Mouse (Mus musculus): Measurements from ENCODE around the gene Prpf4. TPM values are rescaled to one million over a fixed set of nuclear protein-coding genes. Genes with fewer than 3 reads are reported as not detected.

The Prpf4 gene
- polyA plus RNA-seq, 1 experiment from 2014 or later: 26.8 TPM

DNA sequence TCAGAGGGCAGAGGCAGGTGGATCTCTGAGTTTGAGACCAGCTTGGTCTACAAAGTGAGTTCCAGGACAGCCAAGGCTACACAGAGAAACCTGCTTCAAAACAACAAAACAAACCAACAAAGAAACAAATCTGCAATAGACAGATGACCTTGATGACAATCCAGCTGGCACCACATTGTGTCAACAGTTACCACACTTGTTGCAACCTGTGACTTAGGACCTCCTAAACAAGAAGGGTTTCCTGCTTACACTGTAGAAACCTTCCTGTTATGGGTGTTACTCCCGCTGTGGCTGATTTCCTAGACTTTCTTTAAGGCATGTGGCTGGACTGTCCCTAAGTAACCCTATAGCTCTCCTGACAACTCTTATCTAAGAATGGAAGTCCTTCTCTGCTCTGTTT lies 12.8 kb upstream of the Prpf4 start:
- Histone ChIP-seq H3K9me3 (no peaks in the 10 kb centered on the region), H3K27me3 (ENCODE audit: insufficient read depth, poor library complexity, severe bottlenecking) (no peaks in the 10 kb centered on the region), H3K4me1 (replicated peaks) (no peaks in the 10 kb centered on the region; the same call in 1 of the 2 replicates), H3K36me3 (peaks cover 93% of the 10 kb centered on the region), H3K4me3 (no peak overlapping the region), H3K27ac (no peak overlapping the region)
- WGBS: 94% methylated on average over 1 of the region's 1 CpGs
- no peak for DNase-seq (ENCODE audit: low spot score)

- H3K27ac ChIP-seq: no peak overlapping the region
- 90% methylated on average over 4 of the region's 4 CpGs for WGBS
- H3K4me3 ChIP-seq: no peak overlapping the region
- no peaks in the 10 kb centered on the region for H3K27me3 ChIP-seq (ENCODE audit: insufficient read depth, poor library complexity, severe bottlenecking)
- no peaks in the 10 kb centered on the region; the same call in 1 of the 2 replicates for H3K4me1 ChIP-seq (replicated peaks)
- no peak for DNase-seq (ENCODE audit: low spot score)
- peaks cover 93% of the 10 kb centered on the region for H3K36me3 ChIP-seq
- H3K9me3 ChIP-seq: no peaks in the 10 kb centered on the region
Observed at GRCm38 (mm10) chr4:62397616-62398365, 10.8 kb upstream of the Prpf4 start.

DNA sequence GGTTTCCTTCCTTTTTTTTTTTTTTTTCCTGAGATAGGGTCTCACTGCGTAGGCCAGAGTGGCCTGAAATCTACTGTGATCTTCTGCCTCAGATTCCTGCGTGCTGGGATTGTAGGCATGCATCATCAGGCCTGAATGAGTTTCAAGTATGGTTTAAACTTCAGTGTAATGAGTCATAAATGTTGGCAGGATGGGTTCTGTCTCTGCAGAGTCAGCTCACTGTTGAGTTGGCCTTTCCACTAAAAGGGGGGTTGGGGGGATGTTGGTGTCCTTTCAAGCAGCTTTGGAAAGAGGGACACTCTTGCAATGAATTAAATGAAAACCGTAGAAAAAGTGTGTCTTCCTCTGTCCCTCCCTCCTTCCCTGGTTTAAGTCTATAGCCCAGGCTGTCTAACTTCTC lies 9.6 kb upstream of the Prpf4 start:
- WGBS: 98% methylated on average over 3 of the region's 3 CpGs
- Histone ChIP-seq H3K4me3 (no peak overlapping the region), H3K9me3 (no peaks in the 10 kb centered on the region), H3K27ac (no peak overlapping the region), H3K36me3 (peaks cover 96% of the 10 kb centered on the region), H3K4me1 (replicated peaks) (no peaks in the 10 kb centered on the region), H3K27me3 (ENCODE audit: insufficient read depth, poor library complexity, severe bottlenecking) (no peaks in the 10 kb centered on the region)
- no peak for DNase-seq (ENCODE audit: low spot score)

DNA sequence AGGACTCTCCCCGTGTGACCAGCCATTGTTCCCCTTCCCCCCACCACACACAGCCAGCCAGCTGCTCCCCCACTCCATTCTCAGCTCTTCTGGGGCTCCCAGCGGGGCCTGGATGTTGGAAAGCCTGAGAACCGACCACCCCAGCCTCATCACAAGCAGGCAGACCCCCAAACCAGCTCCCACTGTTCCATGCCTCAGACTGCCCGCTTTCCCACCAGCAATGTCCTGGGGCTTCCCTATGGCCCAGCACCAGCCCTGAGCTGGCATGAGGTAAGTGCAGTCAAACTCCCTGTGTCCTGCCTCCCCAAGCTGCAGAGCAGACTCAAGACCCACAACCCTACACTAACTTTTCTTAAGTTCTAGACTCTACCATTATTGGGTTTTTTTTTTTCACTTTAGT lies 2.5 kb upstream of the Prpf4 start:
- Histone ChIP-seq H3K9me3 (no peaks in the 10 kb centered on the region), H3K27me3 (ENCODE audit: insufficient read depth, poor library complexity, severe bottlenecking) (no peaks in the 10 kb centered on the region), H3K36me3 (peaks cover 53% of the 10 kb centered on the region), H3K4me1 (replicated peaks) (peaks cover 26% of the 10 kb centered on the region), H3K4me3 (peak overlapping the region; percentile 27), H3K27ac (0 out of 2 replicates have a peak overlapping the region, but pooled peaks have one; percentile 12)
- 92% methylated on average over 4 of the region's 4 CpGs for WGBS
- DNase-seq (ENCODE audit: low spot score): no peak

- peak; percentile 69 for DNase-seq (ENCODE audit: low spot score)
- under 1% methylated on average over 35 of the region's 35 CpGs for WGBS
- H3K36me3 ChIP-seq: peaks cover 53% of the 10 kb centered on the region
- H3K27me3 ChIP-seq (ENCODE audit: insufficient read depth, poor library complexity, severe bottlenecking): no peaks in the 10 kb centered on the region
- peaks cover 26% of the 10 kb centered on the region for H3K4me1 ChIP-seq (replicated peaks)
- peak overlapping the region; percentile 91 for H3K27ac ChIP-seq
- H3K4me3 ChIP-seq: peak overlapping the region; percentile 69
- H3K9me3 ChIP-seq: no peaks in the 10 kb centered on the region
Observed at GRCm38 (mm10) chr4:62407730-62408582, 641 bp upstream of the Prpf4 start.

- peak overlapping the region; percentile 69 for H3K4me3 ChIP-seq
- 49% methylated on average over 6 of the region's 6 CpGs for WGBS
- peak overlapping the region; percentile 91 for H3K27ac ChIP-seq
- peaks cover 53% of the 10 kb centered on the region for H3K36me3 ChIP-seq
- H3K9me3 ChIP-seq: no peaks in the 10 kb centered on the region
- no peak for DNase-seq (ENCODE audit: low spot score)
- H3K27me3 ChIP-seq (ENCODE audit: insufficient read depth, poor library complexity, severe bottlenecking): no peaks in the 10 kb centered on the region
- peaks cover 26% of the 10 kb centered on the region for H3K4me1 ChIP-seq (replicated peaks)
Observed at GRCm38 (mm10) chr4:62409615-62410014, 1.0 kb downstream of the Prpf4 start.

DNA sequence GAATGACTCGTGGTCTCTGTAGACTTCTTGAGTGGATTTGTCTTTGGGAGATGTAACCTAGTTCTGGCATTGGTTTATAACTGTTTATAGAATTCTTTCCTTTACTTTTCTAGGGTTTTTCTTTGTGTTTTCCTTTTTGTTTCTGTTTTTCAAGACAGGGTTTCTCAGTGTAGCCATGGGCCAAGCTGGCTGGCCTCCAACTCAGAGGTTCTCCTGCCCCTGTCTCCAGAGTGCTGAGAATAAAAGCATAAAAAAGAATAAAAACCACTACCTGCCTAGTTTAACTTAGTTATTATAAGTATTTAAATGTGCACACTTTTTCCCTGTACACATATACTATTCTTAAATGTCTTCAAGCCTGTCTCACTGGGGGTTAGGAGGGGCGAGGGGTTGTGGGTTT lies 1.7 kb downstream of the Prpf4 start:
- H3K4me1 ChIP-seq (replicated peaks): peaks cover 24% of the 10 kb centered on the region
- H3K27ac ChIP-seq: no peak overlapping the region
- no peaks in the 10 kb centered on the region for H3K27me3 ChIP-seq (ENCODE audit: insufficient read depth, poor library complexity, severe bottlenecking)
- 94% methylated on average over 2 of the region's 2 CpGs for WGBS
- no peaks in the 10 kb centered on the region for H3K9me3 ChIP-seq
- DNase-seq (ENCODE audit: low spot score): no peak
- peaks cover 54% of the 10 kb centered on the region for H3K36me3 ChIP-seq
- H3K4me3 ChIP-seq: peak overlapping the region; percentile 69

- peaks cover 63% of the 10 kb centered on the region for H3K36me3 ChIP-seq
- no peak for DNase-seq (ENCODE audit: low spot score)
- peaks cover 17% of the 10 kb centered on the region for H3K4me1 ChIP-seq (replicated peaks)
- no peak overlapping the region for H3K27ac ChIP-seq
- no peaks in the 10 kb centered on the region for H3K9me3 ChIP-seq
- WGBS: 94% methylated on average over 10 of the region's 10 CpGs
- no peak overlapping the region for H3K4me3 ChIP-seq
- H3K27me3 ChIP-seq (ENCODE audit: insufficient read depth, poor library complexity, severe bottlenecking): no peaks in the 10 kb centered on the region
Observed at GRCm38 (mm10) chr4:62411606-62412005, 3.0 kb downstream of the Prpf4 start.

- Histone ChIP-seq H3K9me3 (no peaks in the 10 kb centered on the region), H3K36me3 (peaks cover 100% of the 10 kb centered on the region), H3K4me1 (replicated peaks) (no peaks in the 10 kb centered on the region), H3K27ac (no peak overlapping the region), H3K27me3 (ENCODE audit: insufficient read depth, poor library complexity, severe bottlenecking) (no peaks in the 10 kb centered on the region), H3K4me3 (no peak overlapping the region)
- DNase-seq (ENCODE audit: low spot score): no peak
- 93% methylated on average over 8 of the region's 8 CpGs for WGBS
Observed at GRCm38 (mm10) chr4:62418448-62418847, 9.9 kb downstream of the Prpf4 start.

DNA sequence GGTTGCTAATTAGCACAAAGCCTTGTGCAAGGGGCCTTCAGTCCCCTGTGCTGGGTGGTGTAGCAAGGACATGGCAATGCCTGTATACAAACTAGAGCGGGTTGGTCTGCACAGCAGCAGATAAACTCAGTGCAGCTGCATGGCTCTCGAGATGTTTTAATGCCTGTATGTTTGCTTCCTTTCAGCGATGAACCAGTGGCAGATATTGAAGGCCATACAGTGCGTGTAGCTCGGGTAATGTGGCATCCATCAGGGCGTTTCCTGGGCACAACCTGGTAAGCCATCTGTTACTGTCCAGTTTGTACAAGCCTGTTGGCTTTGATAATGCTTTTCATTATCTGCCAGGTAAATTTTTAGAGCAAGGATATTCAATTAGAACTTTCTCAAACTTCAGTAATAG lies 10.5 kb downstream of the Prpf4 start:
- no peak overlapping the region for H3K4me3 ChIP-seq
- no peak overlapping the region for H3K27ac ChIP-seq
- DNase-seq (ENCODE audit: low spot score): no peak
- no peaks in the 10 kb centered on the region for H3K27me3 ChIP-seq (ENCODE audit: insufficient read depth, poor library complexity, severe bottlenecking)
- H3K4me1 ChIP-seq (replicated peaks): no peaks in the 10 kb centered on the region
- peaks cover 100% of the 10 kb centered on the region for H3K36me3 ChIP-seq
- H3K9me3 ChIP-seq: no peaks in the 10 kb centered on the region
- 94% methylated on average over 6 of the region's 6 CpGs for WGBS

DNA sequence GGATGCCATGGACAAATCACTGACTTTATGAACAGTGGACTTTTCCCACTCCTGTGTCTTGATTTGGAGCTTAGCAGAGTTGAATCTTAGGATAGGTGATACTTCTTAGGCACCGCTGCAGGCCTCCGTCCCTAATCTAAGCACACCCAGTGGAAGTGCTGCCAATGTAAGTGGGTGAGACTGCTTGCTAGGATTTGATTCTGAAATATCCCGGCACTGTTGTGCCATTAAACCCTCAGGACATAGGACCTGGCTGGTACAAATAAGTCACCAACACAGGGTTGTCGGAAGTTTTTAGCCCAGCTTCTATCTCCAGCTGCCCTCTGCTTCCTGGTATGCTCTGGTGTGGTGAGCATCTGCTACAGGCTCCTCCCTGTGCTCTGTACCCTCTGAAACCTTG lies 17.3 kb downstream of the Prpf4 start:
- Histone ChIP-seq H3K27ac (no peak overlapping the region), H3K27me3 (ENCODE audit: insufficient read depth, poor library complexity, severe bottlenecking) (no peaks in the 10 kb centered on the region), H3K4me1 (replicated peaks) (no peaks in the 10 kb centered on the region), H3K4me3 (no peak overlapping the region), H3K9me3 (no peaks in the 10 kb centered on the region), H3K36me3 (peaks cover 56% of the 10 kb centered on the region)
- WGBS: 91% methylated on average over 4 of the region's 4 CpGs
- no peak for DNase-seq (ENCODE audit: low spot score)

- Histone ChIP-seq H3K27me3 (ENCODE audit: insufficient read depth, poor library complexity, severe bottlenecking) (no peaks in the 10 kb centered on the region), H3K4me3 (no peak overlapping the region), H3K27ac (peak overlapping the region; percentile 16; the same call in 1 of the 2 replicates), H3K9me3 (no peaks in the 10 kb centered on the region), H3K36me3 (peaks cover 33% of the 10 kb centered on the region), H3K4me1 (replicated peaks) (no peaks in the 10 kb centered on the region)
- no peak for DNase-seq (ENCODE audit: low spot score)
- 75% methylated on average over 17 of the region's 17 CpGs for WGBS
Observed at GRCm38 (mm10) chr4:62427978-62428758, 19.6 kb downstream of the Prpf4 start.
